Mouse (Mus musculus) right cerebral cortex, postnatal 4 days (tissue): ENCODE measurements around the gene Perm1.

Source experiments
- DNase-seq: peaks from one replicate; pipeline ENCODE4 v3.0.0-alpha.2; 2022

Perm1 gene

DNA sequence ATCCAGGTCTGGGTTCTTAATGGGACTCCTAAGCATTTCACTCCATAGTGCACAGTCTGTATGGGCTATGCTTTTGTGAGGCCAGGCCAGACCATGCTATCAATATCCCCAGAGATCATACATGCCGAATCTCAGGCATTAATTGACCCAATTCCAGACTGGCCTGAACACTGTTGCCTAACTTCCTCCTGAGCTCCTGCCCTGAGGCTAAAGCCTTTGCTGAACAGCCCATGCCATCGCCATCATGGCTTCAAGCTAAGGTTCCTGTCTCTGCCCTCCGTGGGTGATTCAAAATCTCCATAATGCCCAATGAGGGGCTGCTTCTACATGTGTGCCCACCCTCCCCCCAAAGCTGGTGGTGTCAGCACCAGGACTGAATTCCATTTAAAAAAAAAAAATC, 37.0 kb downstream of the Perm1 start:
- no peak for DNase-seq

DNA sequence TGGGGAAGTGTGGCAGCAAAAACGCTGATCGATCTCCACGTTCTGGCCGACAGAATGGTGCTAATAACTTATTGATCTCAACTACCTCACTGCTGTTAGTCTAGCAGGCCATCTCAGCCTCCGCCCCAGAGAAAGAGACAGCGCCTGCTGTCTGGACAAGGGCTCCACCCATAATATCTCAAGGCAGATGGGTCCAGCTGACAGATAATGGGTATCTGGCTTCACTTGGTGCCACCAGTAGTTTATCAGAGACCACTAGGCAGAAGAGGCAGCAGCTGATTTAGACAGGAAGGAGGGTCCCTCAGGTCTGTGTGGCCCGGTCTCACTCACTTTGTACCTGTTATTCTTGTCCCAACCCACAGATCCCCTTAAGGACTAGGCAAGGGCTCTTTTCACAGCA, 37.4 kb downstream of the Perm1 start:
- no peak for DNase-seq

DNA sequence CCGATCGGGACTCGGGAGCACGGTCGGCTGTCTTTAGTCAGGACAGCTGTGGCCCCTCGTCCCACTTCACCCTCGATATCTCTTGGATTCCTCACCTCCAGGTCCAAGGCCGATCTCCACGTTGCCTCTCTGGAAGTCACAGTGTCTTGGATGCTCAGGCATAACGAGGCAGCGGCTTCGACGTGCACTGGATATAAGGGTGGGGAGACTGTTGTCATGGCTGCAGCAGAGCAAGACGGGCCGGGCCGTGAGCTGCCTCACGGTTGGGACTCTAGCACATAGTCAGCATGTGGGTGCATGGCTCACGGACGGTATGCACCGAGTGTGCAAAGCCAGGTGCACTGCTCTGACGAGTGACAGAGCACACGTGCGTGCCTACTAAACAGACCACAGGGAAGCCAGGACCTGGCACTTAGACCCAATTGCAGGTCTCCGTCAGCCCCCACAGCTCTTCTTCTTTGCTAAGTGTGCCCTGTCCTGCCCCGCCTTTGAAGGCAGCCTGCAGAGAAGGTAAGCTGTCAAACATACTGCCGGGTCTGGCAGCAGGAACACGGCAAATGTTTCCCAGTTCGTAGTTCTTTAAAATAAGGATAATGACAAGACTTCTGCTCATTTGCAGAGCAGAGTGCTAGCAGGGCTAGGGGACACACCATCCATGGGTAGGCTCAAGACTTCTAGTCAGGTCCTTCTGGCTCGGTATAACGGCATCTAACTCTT, 38.9 kb downstream of the Perm1 start:
- no peak for DNase-seq

DNA sequence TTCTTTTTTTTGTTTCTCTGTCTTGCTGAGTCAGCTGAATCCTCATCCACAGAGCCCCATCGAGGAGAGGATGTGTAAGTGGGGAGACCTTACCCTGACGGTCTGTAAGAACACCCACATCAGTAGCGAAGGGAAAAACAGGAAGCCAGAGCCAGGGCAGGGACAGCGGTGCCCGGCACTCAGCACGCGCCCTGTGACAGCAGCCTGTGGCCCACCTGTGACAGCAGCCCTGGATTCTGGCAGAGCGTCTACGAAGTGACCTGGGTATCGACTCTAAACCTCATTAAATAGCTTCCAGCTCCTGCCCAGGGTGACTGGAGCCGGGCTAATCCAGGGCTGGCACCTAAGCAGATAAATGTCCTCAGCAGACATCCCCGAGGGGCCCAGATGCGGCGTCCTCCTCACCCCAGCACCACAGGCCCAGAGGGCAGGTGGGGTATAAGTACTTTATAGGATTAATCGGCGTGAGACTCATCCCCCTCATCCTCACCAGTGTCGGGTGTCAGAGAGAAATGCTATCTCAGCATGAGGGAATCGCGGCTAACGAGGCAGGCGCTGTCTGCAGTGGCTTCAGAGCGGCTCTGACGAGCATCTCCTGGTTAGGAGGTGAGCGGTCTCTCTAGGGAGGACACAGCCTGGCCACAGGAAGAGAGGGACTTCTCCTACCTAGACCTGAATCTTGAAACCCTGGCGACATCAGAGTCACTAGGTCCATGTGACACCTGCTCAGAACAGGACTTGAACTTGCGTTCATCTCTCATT, 39.6 kb downstream of the Perm1 start, which contains the start of gene Samd11:
Gene Samd11 (minus strand): TSS at position 580 of the 762 bp plus-strand sequence.
- DNase-seq = no peak
